Mouse (Mus musculus) liver, adult 2 months (tissue): ENCODE measurements around the gene Gm10645. TPM values are rescaled to one million over a fixed set of nuclear protein-coding genes. Genes with fewer than 3 reads are reported as not detected.

Experiments used
- DNase-seq: peaks from one replicate; pipeline ENCODE4 v3.0.0-alpha.2; 2011; ENCODE audit warnings: low read depth, low spot score; ENCODE audit errors: extremely low read depth
- H3K27ac ChIP-seq: fragments of 200-500 bp; replicated peaks from 2 replicates; pipeline ENCODE4 v1.5.1; 2012; ENCODE audit warnings: low read depth, mild to moderate bottlenecking, control low read depth, inconsistent platforms, low read length; ENCODE audit not compliant: insufficient read depth
- H3K27me3 ChIP-seq: fragments of 200-500 bp; 2 replicates; pipeline ENCODE4 v1.6.1; 2012; ENCODE audit warnings: mild to moderate bottlenecking, moderate library complexity, low read length, inconsistent platforms; ENCODE audit not compliant: control insufficient read depth, insufficient read depth
- H3K36me3 ChIP-seq: fragments of 200-500 bp; 2 replicates; pipeline ENCODE4 v1.6.1; 2012; ENCODE audit warnings: low read length, inconsistent platforms; ENCODE audit not compliant: control insufficient read depth, insufficient read depth
- H3K4me1 ChIP-seq: fragments of 200-500 bp; 2 replicates; pipeline ENCODE4 v1.6.1; 2011; ENCODE audit warnings: low read length; ENCODE audit not compliant: control insufficient read depth, insufficient read depth
- H3K4me3 ChIP-seq: fragments of 200-500 bp; 2 replicates; pipeline ENCODE4 v1.5.1; 2011; ENCODE audit warnings: low read depth, mild to moderate bottlenecking, control low read depth, low read length, moderate library complexity; ENCODE audit not compliant: insufficient read depth
- H3K79me2 ChIP-seq: fragments of 200-500 bp; 2 replicates; pipeline ENCODE4 v1.6.1; 2012; ENCODE audit warnings: inconsistent platforms, mild to moderate bottlenecking, low read length, moderate library complexity; ENCODE audit not compliant: control insufficient read depth, insufficient read depth
- H3K9ac ChIP-seq: fragments of 200-500 bp; 2 replicates; pipeline ENCODE4 v1.6.1; 2012; ENCODE audit warnings: low read depth, mild to moderate bottlenecking, control low read depth, inconsistent platforms, low read length
- CTCF ChIP-seq: fragments of 200-500 bp; IDR thresholded peaks from 2 replicates; pipeline ENCODE4 v1.5.1; 2011; ENCODE audit warnings: low read depth, low read length, control low read depth
- POLR2A ChIP-seq: fragments of 200-500 bp; IDR thresholded peaks from 2 replicates; pipeline ENCODE4 v1.6.1; 2011; ENCODE audit warnings: low read length, control low read depth; ENCODE audit not compliant: insufficient read depth; ENCODE audit errors: extremely low read depth
- WGBS: fragments of 180-500 bp; shearing (Covaris S2); methylation state at CpG from one replicate; pipeline ENCODE4 v1.1.7; 2018; 5-methylcytosine and 5-hydroxymethylcytosine counted together
- polyA plus RNA-seq: library from polyadenylated mRNA; depleted of rRNA; stranded (reverse); fragments of >200 nt; gene quantifications from 2 replicates; pipeline ENCODE4 v1.2.3, GENCODE M21; 2012
- total RNA-seq: library from RNA; depleted of rRNA; stranded (reverse); fragments of >200 nt; gene quantifications from 2 replicates; pipeline ENCODE4 v1.2.3, GENCODE M21; 2014

Gm10645 gene
- total and polyA plus RNA-seq, 2 experiments, result 0.13 TPM; not detected in 1

- no peak for TF ChIP-seq POLR2A
- TF ChIP-seq CTCF, result no peak
- Histone ChIP-seq H3K27me3 (peaks cover 7% of the 10 kb centered on the region), H3K27ac (0 out of 2 replicates have a peak within 1 kb of the TSS, but pooled peaks have one; percentile 11), H3K79me2 (no peaks in the 10 kb centered on the region), H3K36me3 (no peaks in the 10 kb centered on the region), H3K4me1 (no peaks in the 10 kb centered on the region), H3K4me3 (peak within 1 kb of the TSS; percentile 60), H3K9ac (peak within 1 kb of the TSS; percentile 64)
- peak; percentile 13 for DNase-seq
- 1% methylated on average over 63 of the region's 63 CpGs for WGBS
Observed at GRCm38 (mm10) chr8:83165235-83165930, 587 bp downstream of the Gm10645 start, which contains the start of gene Tbc1d9. Tbc1d9 (plus strand) TSS chr8:83165352.

GRCm38 (mm10) chr8:83160613-83161012 is 5.4 kb downstream of the Gm10645 start:
- Histone ChIP-seq H3K9ac (no peak overlapping the region), H3K79me2 (no peaks in the 10 kb centered on the region), H3K4me3 (no peak overlapping the region), H3K27ac (no peak overlapping the region), H3K36me3 (no peaks in the 10 kb centered on the region), H3K4me1 (no peaks in the 10 kb centered on the region), H3K27me3 (peaks cover 3% of the 10 kb centered on the region)
- TF ChIP-seq POLR2A (no peak), CTCF (no peak)
- DNase-seq, result no peak
- 76% methylated on average over 2 of the region's 2 CpGs for WGBS

- no peaks in the 10 kb centered on the region for H3K4me1 ChIP-seq
- no peaks in the 10 kb centered on the region for H3K27me3 ChIP-seq
- no peak overlapping the region for H3K4me3 ChIP-seq
- no peak overlapping the region for H3K9ac ChIP-seq
- TF ChIP-seq POLR2A (no peak), CTCF (no peak)
- H3K36me3 ChIP-seq, result no peaks in the 10 kb centered on the region
- H3K79me2 ChIP-seq, result no peaks in the 10 kb centered on the region
- WGBS, result 78% methylated on average over 1 of the region's 1 CpGs
- H3K27ac ChIP-seq, result no peak overlapping the region
- no peak for DNase-seq
Observed at GRCm38 (mm10) chr8:83159615-83160014, 6.4 kb downstream of the Gm10645 start.

- no peak for TF ChIP-seq CTCF
- no peak for TF ChIP-seq POLR2A
- Histone ChIP-seq H3K27ac (no peak overlapping the region), H3K36me3 (no peaks in the 10 kb centered on the region), H3K4me3 (no peak overlapping the region), H3K79me2 (no peaks in the 10 kb centered on the region), H3K27me3 (no peaks in the 10 kb centered on the region), H3K4me1 (no peaks in the 10 kb centered on the region), H3K9ac (no peak overlapping the region)
- DNase-seq, result no peak
- 75% methylated on average over 3 of the region's 3 CpGs for WGBS
Observed at GRCm38 (mm10) chr8:83158971-83159370, 7.0 kb downstream of the Gm10645 start.

- no peak for DNase-seq
- H3K4me3 ChIP-seq, result no peak overlapping the region
- TF ChIP-seq POLR2A, result no peak
- no peak for TF ChIP-seq CTCF
- H3K36me3 ChIP-seq, result no peaks in the 10 kb centered on the region
- no peak overlapping the region for H3K27ac ChIP-seq
- 53% methylated on average over 4 of the region's 4 CpGs for WGBS
- H3K9ac ChIP-seq, result no peak overlapping the region
- H3K4me1 ChIP-seq, result no peaks in the 10 kb centered on the region
- no peaks in the 10 kb centered on the region for H3K27me3 ChIP-seq
- H3K79me2 ChIP-seq, result no peaks in the 10 kb centered on the region
Observed at GRCm38 (mm10) chr8:83155110-83155509, 10.9 kb downstream of the Gm10645 start.

GRCm38 (mm10) chr8:83152470-83152869 is 13.5 kb downstream of the Gm10645 start:
- Histone ChIP-seq H3K4me3 (no peak overlapping the region), H3K27ac (no peak overlapping the region)
- 61% methylated on average over 4 of the region's 4 CpGs for WGBS

More at GRCm38 (mm10) chr8:83152470-83152869, 13.5 kb downstream of the Gm10645 start:
- Histone ChIP-seq H3K9ac (no peak overlapping the region), H3K27me3 (no peaks in the 10 kb centered on the region), H3K4me1 (no peaks in the 10 kb centered on the region), H3K36me3 (no peaks in the 10 kb centered on the region), H3K79me2 (no peaks in the 10 kb centered on the region)
- TF ChIP-seq POLR2A, result no peak
- TF ChIP-seq CTCF, result no peak
- no peak for DNase-seq
